Mouse (Mus musculus): Measurements from ENCODE around the gene Ccn1.

- TF ChIP-seq POLR2A (IDR thresholded peaks at IDR 0.05; ENCODE audit: borderline replicate concordance, extremely low read depth, low read depth, low read length) (no peak), CTCF (IDR thresholded peaks at IDR 0.05; ENCODE audit: insufficient read depth, low read length) (no peak)
These were observed 16.6 kb upstream of the Ccn1 start for GRCm38 (mm10) chr3:145666383-145666782.

Measured in lung, adult 2 months (tissue).